8 mouse cellular contexts compared by ENCODE assay signal in the genomic region with DNA sequence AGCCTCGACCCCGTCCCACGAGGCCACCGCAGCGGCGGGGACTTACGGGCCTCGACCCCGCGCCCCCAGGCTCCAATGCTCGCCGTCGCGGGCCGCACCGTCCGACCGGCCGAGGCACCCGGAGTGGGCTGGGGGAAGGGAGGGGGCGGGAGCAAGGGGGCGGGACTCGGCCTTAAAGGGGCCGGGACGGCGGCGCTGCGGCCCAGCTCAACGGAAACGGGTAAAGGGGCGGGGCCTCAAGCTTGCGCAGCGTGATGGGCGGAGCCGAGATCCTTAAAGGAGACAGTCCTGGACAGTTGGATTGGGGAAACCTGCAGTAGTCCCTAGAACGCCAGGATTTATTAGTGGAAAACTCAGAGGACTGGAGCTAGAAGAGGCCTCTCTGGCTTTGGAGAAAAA. TPM values are rescaled to one million over a fixed set of nuclear protein-coding genes. Genes with fewer than 3 reads are reported as not detected.
DNase-seq lines count a peak whose midpoint lies in the region; ATAC-seq and TF ChIP-seq lines count a peak whose summit lies in the region.

A gene (minus strand): TSS at position 141 of the 399 bp plus-strand sequence.

- H3K9me3 ChIP-seq in G1E (replicated peaks), result no peaks in the 10 kb centered on the region
- no peaks in the 10 kb centered on the region for H3K9me3 ChIP-seq in forebrain, postnatal 0 days (ENCODE audit: low read length)
- H3K9me3 ChIP-seq in lung, embryonic 15.5 days, result no peaks in the 10 kb centered on the region

- H3K9ac ChIP-seq in forebrain, postnatal 0 days, result peak within 1 kb of the TSS; percentile 71
- peak within 1 kb of the TSS; percentile 91 for H3K9ac ChIP-seq in lung, embryonic 15.5 days

- TF ChIP-seq CTCF in G1E (IDR thresholded peaks at IDR 0.05; ENCODE audit: low read depth, low read length), result no peak
- no peak for TF ChIP-seq CTCF in forebrain, postnatal 0 days (IDR thresholded peaks at IDR 0.05; ENCODE audit: low read depth)

- WGBS in forebrain, postnatal 0 days, result 2% methylated on average over 36 of the region's 36 CpGs
- under 1% methylated on average over 33 of the region's 36 CpGs for WGBS in lung, embryonic 15.5 days

- peak within 1 kb of the TSS; percentile 88 for H3K4me3 ChIP-seq in G1E (ENCODE audit: low read depth, low read length)
- H3K4me3 ChIP-seq in forebrain, postnatal 0 days (ENCODE audit: low read depth, low read length), result peak within 1 kb of the TSS; percentile 96
- H3K4me3 ChIP-seq in lung, embryonic 15.5 days, result peak within 1 kb of the TSS; percentile 92

- DNase-seq in G1E (ENCODE audit: low spot score), result peak; percentile 83
- peak; percentile 96 to 97 for DNase-seq in cerebellum, adult 18-20 months
- peak; percentile 96 for DNase-seq in forebrain, postnatal 0 days
- DNase-seq in heart, postnatal 4 days, result peak; percentile 98
- DNase-seq in layer of hippocampus, adult 8-10 months (ENCODE audit: low spot score in 2 of 2), result peak; percentile 93 to 95
- DNase-seq in ovary, adult 18-20 months (ENCODE audit: low spot score), result peak; percentile 92
- DNase-seq in thymus, postnatal 0 days (ENCODE audit: low spot score), result peak; percentile 92

- no peaks in the 10 kb centered on the region for H3K27me3 ChIP-seq in G1E (ENCODE audit: insufficient read depth, low read length)
- no peaks in the 10 kb centered on the region for H3K27me3 ChIP-seq in forebrain, postnatal 0 days (ENCODE audit: insufficient read depth, low read length)
- H3K27me3 ChIP-seq in lung, embryonic 15.5 days, result no peaks in the 10 kb centered on the region

- peak; percentile 82 for ATAC-seq in G1E (ENCODE audit: extremely low read depth, insufficient number of reproducible peaks, low FRiP score, poor library complexity, severe bottlenecking)
- ATAC-seq in forebrain, postnatal 0 days, result peak; percentile 97
- ATAC-seq in lung, embryonic 15.5 days (ENCODE audit: borderline replicate concordance, extremely low read depth, low FRiP score, low TSS enrichment), result peak; percentile 98

- H3K4me2 ChIP-seq in forebrain, postnatal 0 days (ENCODE audit: low read depth), result peak within 1 kb of the TSS; percentile 79
- peak within 1 kb of the TSS; percentile 68 for H3K4me2 ChIP-seq in lung, embryonic 15.5 days

- H3K27ac ChIP-seq in forebrain, postnatal 0 days (ENCODE audit: low read depth, low read length), result peak within 1 kb of the TSS; percentile 88
- H3K27ac ChIP-seq in lung, embryonic 15.5 days, result peak within 1 kb of the TSS; percentile 76

- peaks cover 30% of the 10 kb centered on the region for H3K36me3 ChIP-seq in G1E (replicated peaks)
- peaks cover 12% of the 10 kb centered on the region for H3K36me3 ChIP-seq in forebrain, postnatal 0 days (ENCODE audit: insufficient read depth)
- H3K36me3 ChIP-seq in lung, embryonic 15.5 days, result peaks cover 13% of the 10 kb centered on the region

- peaks cover 33% of the 10 kb centered on the region for H3K4me1 ChIP-seq in G1E (ENCODE audit: insufficient read depth, low read depth, low read length)
- peaks cover 11% of the 10 kb centered on the region; the same call in 1 of the 2 replicates for H3K4me1 ChIP-seq in forebrain, postnatal 0 days (ENCODE audit: insufficient read depth)
- peaks cover 16% of the 10 kb centered on the region for H3K4me1 ChIP-seq in lung, embryonic 15.5 days

RNA-seq across cellular contexts. Expression of the gene that starts here (rescaled TPM):
- total RNA-seq in G1E (2014; fragmentation: Nextera tagmentation), result 15.8 and 25.0 TPM in 2 replicates
- 21.0 and 22.3 TPM in 2 replicates for total RNA-seq in G1E (2017)
- 17.4 and 19.1 TPM in 2 replicates for polyA plus RNA-seq in G1E (2012)
- total RNA-seq in forebrain, postnatal 0 days (2014; rRNA removed), result 98.2 and 103 TPM in 2 replicates
- polyA plus RNA-seq in forebrain, postnatal 0 days (2015; fragmentation: Nextera tagmentation; extraction: Ambion mirVana), result 49.6 and 55.3 TPM in 2 replicates
- total RNA-seq in heart, postnatal 4 days (2021), result 10 to 100 TPM; 26.1 TPM
- 10 to 100 TPM; 47.1 to 62.7 (median 57.5) TPM for total RNA-seq in layer of hippocampus, adult 8-10 months (2022)
- polyA plus RNA-seq in lung, embryonic 15.5 days (2015; fragmentation: Nextera tagmentation; extraction: Ambion mirVana), result 35.5 and 39.1 TPM in 2 replicates
- 26.4 and 29.9 TPM in 2 replicates for polyA plus RNA-seq in thymus, postnatal 0 days (2015; fragmentation: Nextera tagmentation; extraction: Ambion mirVana)

Comparison
In these comparisons a context has a peak if more than half of its experiments do, and no peak if none do; other contexts are left out.
1. Peak in every context shown above with its lines: DNase-seq, ATAC-seq, H3K4me3 ChIP-seq and H3K27ac ChIP-seq.